Mouse (Mus musculus) ES-Bruce4 (cell line): ENCODE results near the gene H2-DMb1. TPM values are rescaled to one million over a fixed set of nuclear protein-coding genes. Genes with fewer than 3 reads are reported as not detected.

Experiments
- H3K27ac ChIP-seq: 2 replicates; pipeline ENCODE4 v1.5.1; 2012; ENCODE audit warnings: low read length, inconsistent platforms; ENCODE audit not compliant: insufficient read depth
- H3K27me3 ChIP-seq: 2 replicates; pipeline ENCODE4 v1.6.1; 2012; ENCODE audit warnings: mild to moderate bottlenecking, low read length, inconsistent platforms; ENCODE audit not compliant: control insufficient read depth, poor library complexity, insufficient read depth, severe bottlenecking
- H3K36me3 ChIP-seq: 2 replicates; pipeline ENCODE4 v1.6.1; 2012; ENCODE audit warnings: inconsistent platforms, mild to moderate bottlenecking, low read length, moderate library complexity; ENCODE audit not compliant: control insufficient read depth, poor library complexity, insufficient read depth, severe bottlenecking
- H3K4me1 ChIP-seq: one replicate; pipeline ENCODE4 v1.8.1; 2011; ENCODE audit warnings: low read length; ENCODE audit not compliant: control insufficient read depth, insufficient read depth
- H3K4me3 ChIP-seq: 2 replicates; pipeline ENCODE4 v1.5.1; 2011; ENCODE audit warnings: low read depth, mild to moderate bottlenecking, low read length
- H3K9ac ChIP-seq: 2 replicates; pipeline ENCODE4 v1.6.1; 2012; ENCODE audit warnings: low read depth, mild to moderate bottlenecking, inconsistent platforms; ENCODE audit not compliant: poor library complexity, severe bottlenecking
- H3K9me3 ChIP-seq: replicated peaks from 2 replicates; pipeline ENCODE4 v1.6.1; 2012; ENCODE audit warnings: mild to moderate bottlenecking, low read length, inconsistent platforms; ENCODE audit not compliant: control insufficient read depth, poor library complexity, insufficient read depth, severe bottlenecking
- CTCF ChIP-seq: IDR thresholded peaks from one replicate; pipeline ENCODE4 v1.8.1; 2011; ENCODE audit warnings: low read depth, low read length
- EP300 ChIP-seq: IDR thresholded peaks from 2 replicates; pipeline ENCODE4 v1.6.1; 2011; ENCODE audit warnings: low read depth, low read length; ENCODE audit not compliant: insufficient read depth
- POLR2A ChIP-seq: IDR thresholded peaks from one replicate; pipeline ENCODE4 v1.8.1; 2011; ENCODE audit warnings: low read length; ENCODE audit not compliant: insufficient read depth
- polyA plus RNA-seq: library from polyadenylated mRNA; stranded (reverse); fragments of >200 nt; gene quantifications from 2 replicates; pipeline ENCODE4 v1.2.4, GENCODE M21; 2011; ENCODE audit warnings: low read depth; ENCODE audit not compliant: missing spikeins, insufficient read depth, insufficient read length

H2-DMb1 gene
- polyA plus RNA-seq, 1 experiment = 1.1 TPM

DNA sequence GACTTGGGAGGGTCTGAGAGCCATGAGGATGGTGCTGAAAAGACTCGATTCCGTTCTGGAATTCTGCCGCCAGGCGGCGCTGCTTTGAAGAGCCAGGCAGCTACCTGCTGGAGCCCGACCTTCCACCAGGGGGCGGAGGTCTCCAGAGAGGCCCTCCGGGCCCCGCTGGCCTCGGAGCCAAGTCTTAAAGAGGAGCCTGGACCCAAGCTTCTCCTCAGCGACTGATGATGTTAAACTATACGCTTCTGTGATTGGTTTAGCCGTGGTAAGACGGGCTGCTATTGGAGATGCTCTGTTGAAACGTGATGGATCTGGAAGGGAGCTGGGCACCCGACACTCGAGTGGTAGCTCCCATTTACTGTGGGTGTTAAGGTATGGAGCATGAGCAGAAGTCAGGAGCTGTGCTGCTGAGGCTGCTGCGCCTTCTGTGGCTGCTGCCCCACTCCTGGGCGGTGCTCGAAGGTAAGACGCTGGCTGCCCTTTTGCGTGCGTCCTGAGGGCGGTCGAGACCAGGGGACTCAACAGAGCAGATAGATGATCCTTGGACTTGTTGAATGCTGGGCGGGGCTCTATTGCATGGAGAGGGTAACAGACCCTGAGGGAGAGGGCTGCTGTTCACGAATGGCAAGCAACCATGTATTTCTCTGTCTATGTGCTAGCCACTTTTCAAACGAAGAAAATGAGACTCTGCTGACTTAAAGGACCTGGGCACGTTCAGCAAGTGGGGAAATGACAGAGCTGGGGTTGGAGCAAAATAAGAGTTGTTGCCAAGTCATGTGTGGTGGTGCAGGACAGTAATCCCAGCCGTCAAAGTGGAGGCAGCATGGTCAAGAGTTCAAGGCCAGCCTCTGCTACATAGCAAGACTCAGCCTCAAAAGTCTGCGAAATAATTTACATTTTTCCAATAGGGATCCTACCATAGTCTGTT, 17.3 kb upstream of the H2-DMb1 start:
- H3K4me1 ChIP-seq = no peaks in the 10 kb centered on the region

DNA sequence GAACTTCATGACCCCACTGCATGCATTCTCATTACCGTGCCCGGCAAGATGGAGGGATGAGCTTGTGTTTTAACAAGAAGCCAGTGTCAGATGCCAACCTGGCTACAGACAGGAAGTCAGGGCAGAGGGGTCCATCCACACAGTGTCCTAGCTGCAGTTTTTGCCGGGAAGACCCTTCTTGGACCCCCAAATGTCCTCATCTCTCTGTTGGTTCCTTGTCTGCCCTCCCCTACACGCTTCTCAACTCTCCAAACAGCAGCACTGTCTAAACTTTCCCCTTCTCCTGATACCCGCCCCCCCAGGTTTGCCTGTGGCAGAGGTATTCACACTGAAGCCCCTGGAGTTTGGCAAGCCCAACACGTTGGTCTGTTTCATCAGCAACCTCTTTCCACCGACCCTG, 15.3 kb upstream of the H2-DMb1 start:
- TF ChIP-seq CTCF (no peak), POLR2A (no peak)
- Histone ChIP-seq H3K9me3 (no peaks in the 10 kb centered on the region), H3K4me3 (no peak overlapping the region), H3K36me3 (no peaks in the 10 kb centered on the region), H3K27ac (no peak overlapping the region), H3K9ac (no peak overlapping the region), H3K4me1 (no peaks in the 10 kb centered on the region), H3K27me3 (no peaks in the 10 kb centered on the region)

More for the DNA sequence above, 17.3 kb upstream of the H2-DMb1 start:
- Histone ChIP-seq H3K9ac (peak overlapping the region; percentile 4; the same call in 1 of the 2 replicates), H3K9me3 (no peaks in the 10 kb centered on the region), H3K36me3 (no peaks in the 10 kb centered on the region), H3K27me3 (no peaks in the 10 kb centered on the region), H3K4me3 (peak overlapping the region; percentile 72), H3K27ac (no peak overlapping the region)
- peak; percentile 98 for TF ChIP-seq CTCF
- TF ChIP-seq EP300 = no peak

DNA sequence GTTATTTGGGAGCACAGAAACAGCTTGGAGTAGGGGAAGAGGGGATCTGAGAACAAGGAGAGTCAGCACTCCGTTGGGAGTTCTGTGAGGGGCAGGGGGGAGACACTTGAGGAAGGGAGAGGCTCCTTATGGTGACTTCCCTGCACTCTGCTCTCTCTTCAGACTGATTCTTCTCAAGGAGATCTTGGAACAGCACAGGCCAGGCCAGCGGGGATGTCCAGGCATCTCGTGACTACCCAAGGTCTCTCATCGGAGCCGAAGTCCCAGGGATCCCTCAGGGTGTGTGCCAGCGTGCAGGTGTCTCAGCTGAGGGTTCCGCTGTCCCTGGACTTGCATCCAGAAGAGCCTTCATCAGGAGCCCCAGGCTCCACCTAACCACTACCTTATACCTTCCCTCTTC, 14.2 kb upstream of the H2-DMb1 start:
- no peak overlapping the region for H3K4me3 ChIP-seq

DNA sequence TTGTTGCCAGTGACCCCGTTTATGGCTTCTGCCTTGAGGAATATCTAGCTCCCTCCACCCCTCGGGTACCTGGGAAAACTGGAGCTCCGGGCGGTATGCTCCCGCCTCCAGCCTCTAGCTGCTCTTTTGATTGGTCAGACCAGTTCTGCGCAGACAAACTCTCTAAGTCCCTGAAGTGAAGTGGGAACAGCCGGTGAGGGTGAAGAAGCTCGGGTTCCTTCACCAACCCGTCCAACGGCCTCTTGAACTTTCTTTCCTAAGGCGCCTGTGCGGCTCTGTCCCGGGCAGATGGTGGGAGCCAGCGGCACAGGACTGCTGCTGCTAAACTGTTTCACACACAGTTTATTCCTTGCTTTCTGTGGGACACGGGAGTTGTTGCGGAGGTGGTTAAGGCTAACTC, 13.5 kb upstream of the H2-DMb1 start:
- TF ChIP-seq EP300 = no peak
- no peak for TF ChIP-seq POLR2A
- no peak for TF ChIP-seq CTCF
- no peaks in the 10 kb centered on the region for H3K4me1 ChIP-seq
- no peaks in the 10 kb centered on the region for H3K9me3 ChIP-seq
- H3K27me3 ChIP-seq = no peaks in the 10 kb centered on the region
- 0 out of 2 replicates have a peak overlapping the region, but pooled peaks have one; percentile 6 for H3K9ac ChIP-seq
- H3K27ac ChIP-seq = no peak overlapping the region
- no peaks in the 10 kb centered on the region for H3K36me3 ChIP-seq
- H3K4me3 ChIP-seq = peak overlapping the region; percentile 31

More for the DNA sequence above, 14.2 kb upstream of the H2-DMb1 start:
- H3K9me3 ChIP-seq = no peaks in the 10 kb centered on the region
- no peak overlapping the region for H3K27ac ChIP-seq
- H3K4me1 ChIP-seq = no peaks in the 10 kb centered on the region
- H3K27me3 ChIP-seq = no peaks in the 10 kb centered on the region
- TF ChIP-seq POLR2A = no peak
- TF ChIP-seq EP300 = no peak
- no peak for TF ChIP-seq CTCF
- no peaks in the 10 kb centered on the region for H3K36me3 ChIP-seq
- H3K9ac ChIP-seq = no peak overlapping the region

DNA sequence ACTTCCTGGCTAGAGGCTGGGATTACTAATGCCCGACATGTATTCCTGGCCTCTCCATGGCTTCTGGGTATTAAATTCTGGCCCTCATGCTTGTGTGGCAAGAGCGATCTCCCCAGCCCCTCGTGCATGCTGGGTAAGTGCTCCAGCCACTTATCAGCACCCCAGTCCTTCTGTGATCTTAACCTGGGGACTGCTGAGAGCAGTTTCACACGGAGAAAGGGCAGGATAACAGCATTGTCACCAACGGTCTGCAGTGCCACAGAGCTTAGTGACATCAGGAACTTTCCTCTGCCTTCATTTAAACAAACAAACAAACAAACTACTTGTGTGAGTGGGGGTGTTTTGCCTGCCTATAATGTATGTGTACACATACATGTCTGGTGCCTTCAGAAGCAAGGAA, 12.6 kb upstream of the H2-DMb1 start:
- no peak overlapping the region for H3K27ac ChIP-seq
- H3K4me3 ChIP-seq = no peak overlapping the region
- H3K36me3 ChIP-seq = no peaks in the 10 kb centered on the region
- H3K4me1 ChIP-seq = no peaks in the 10 kb centered on the region
- no peaks in the 10 kb centered on the region for H3K9me3 ChIP-seq
- no peak overlapping the region for H3K9ac ChIP-seq
- H3K27me3 ChIP-seq = no peaks in the 10 kb centered on the region
- TF ChIP-seq POLR2A (no peak), CTCF (no peak), EP300 (no peak)

DNA sequence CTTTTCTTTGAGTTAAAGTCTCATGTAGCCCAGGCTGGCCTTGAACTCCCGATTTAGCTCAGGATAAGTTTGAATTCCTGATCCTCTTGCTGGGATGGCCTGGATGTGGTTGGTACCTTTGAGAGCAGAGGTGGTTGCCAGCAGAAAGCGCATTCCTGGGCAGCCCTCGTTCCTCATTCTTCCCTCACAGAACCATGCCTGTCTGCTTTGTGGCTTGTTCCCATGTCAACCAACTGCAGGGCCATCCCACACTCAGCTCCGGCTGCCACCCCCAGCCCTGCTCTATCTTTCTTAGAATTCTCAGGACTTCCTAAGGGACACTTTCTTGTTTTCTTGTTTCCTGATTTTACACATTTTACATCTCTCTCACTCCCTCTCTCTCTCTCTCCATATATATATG, 11.4 kb upstream of the H2-DMb1 start:
- Histone ChIP-seq H3K4me3 (no peak overlapping the region), H3K4me1 (no peaks in the 10 kb centered on the region), H3K27ac (no peak overlapping the region), H3K9ac (no peak overlapping the region), H3K9me3 (no peaks in the 10 kb centered on the region), H3K36me3 (no peaks in the 10 kb centered on the region), H3K27me3 (no peaks in the 10 kb centered on the region)
- TF ChIP-seq POLR2A (no peak), EP300 (no peak), CTCF (no peak)
